Mouse (Mus musculus): ENCODE data around the gene Ptprm. TPM values are rescaled to one million over a fixed set of nuclear protein-coding genes. Genes with fewer than 3 reads are reported as not detected.

The Ptprm gene
- polyA plus RNA-seq, 1 experiment = 4.4 TPM

DNA sequence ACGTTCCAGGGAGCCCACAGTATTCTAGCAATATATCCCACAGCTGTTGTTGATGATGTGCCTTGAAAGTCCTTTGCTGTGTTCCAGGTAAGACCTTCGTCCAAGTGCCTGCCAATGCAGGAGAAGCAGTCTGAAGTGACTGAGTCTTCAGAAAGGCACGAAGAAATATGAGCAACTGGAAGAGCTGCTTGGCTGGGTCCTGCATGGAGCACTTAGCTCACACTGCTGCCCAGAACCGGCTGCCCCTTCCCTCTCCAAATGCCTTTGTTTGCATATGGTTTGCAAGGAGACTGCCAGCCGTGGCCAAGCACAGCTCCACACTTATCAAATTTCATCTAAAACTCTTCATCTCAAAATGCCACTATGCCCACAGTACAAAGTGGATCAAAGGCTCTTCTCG is 337.8 kb downstream of the Ptprm start:
- Histone ChIP-seq H3K36me3 (ENCODE audit: control insufficient read depth, insufficient read depth, low read length) (no peaks in the 10 kb centered on the region), H3K4me1 (replicated peaks; ENCODE audit: control insufficient read depth, insufficient read depth, low read length) (no peaks in the 10 kb centered on the region), H3K27me3 (ENCODE audit: control insufficient read depth, insufficient read depth, low read length) (no peaks in the 10 kb centered on the region), H3K4me3 (ENCODE audit: control insufficient read depth, insufficient read depth, low read length) (no peak overlapping the region), H3K27ac (ENCODE audit: control insufficient read depth, insufficient read depth, low read length) (no peak overlapping the region)
- TF ChIP-seq POLR2A (IDR thresholded peaks at IDR 0.05; ENCODE audit: control insufficient read depth, extremely low read depth, insufficient read depth, low read length, poor library complexity) = no peak
- no peak for TF ChIP-seq CTCF (IDR thresholded peaks at IDR 0.05; ENCODE audit: borderline replicate concordance, control insufficient read depth, extremely low read depth, insufficient read depth, low read length, poor library complexity)
- WGBS = 90% methylated on average over 6 of the region's 6 CpGs
- DNase-seq = no peak

DNA sequence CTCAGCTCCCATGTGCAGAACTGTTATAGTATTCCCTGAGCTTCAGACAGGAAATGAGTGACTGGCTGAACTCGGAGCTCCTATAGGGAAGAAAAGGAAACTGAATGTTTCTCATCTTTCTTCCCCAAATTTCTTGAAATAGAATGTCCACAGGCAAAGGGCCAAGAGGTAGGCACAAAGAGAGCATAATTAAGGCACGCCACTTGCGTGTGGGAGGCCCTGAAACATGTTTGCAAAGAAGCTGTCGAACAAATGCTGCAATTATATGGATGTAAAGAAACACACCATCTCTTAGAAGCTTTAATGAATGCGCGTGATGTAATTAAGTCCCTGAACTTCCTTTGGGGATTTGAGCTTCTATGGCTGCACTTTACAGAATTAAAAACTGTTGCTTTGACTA is 341.0 kb downstream of the Ptprm start:
- DNase-seq = no peak
- H3K27ac ChIP-seq (ENCODE audit: control insufficient read depth, insufficient read depth, low read length) = no peak overlapping the region
- H3K36me3 ChIP-seq (ENCODE audit: control insufficient read depth, insufficient read depth, low read length) = no peaks in the 10 kb centered on the region
- WGBS = 83% methylated on average over 6 of the region's 6 CpGs
- H3K4me3 ChIP-seq (ENCODE audit: control insufficient read depth, insufficient read depth, low read length) = no peak overlapping the region
- H3K27me3 ChIP-seq (ENCODE audit: control insufficient read depth, insufficient read depth, low read length) = no peaks in the 10 kb centered on the region
- TF ChIP-seq CTCF (IDR thresholded peaks at IDR 0.05; ENCODE audit: borderline replicate concordance, control insufficient read depth, extremely low read depth, insufficient read depth, low read length, poor library complexity) = no peak
- no peak for TF ChIP-seq POLR2A (IDR thresholded peaks at IDR 0.05; ENCODE audit: control insufficient read depth, extremely low read depth, insufficient read depth, low read length, poor library complexity)
- no peaks in the 10 kb centered on the region for H3K4me1 ChIP-seq (replicated peaks; ENCODE audit: control insufficient read depth, insufficient read depth, low read length)

DNA sequence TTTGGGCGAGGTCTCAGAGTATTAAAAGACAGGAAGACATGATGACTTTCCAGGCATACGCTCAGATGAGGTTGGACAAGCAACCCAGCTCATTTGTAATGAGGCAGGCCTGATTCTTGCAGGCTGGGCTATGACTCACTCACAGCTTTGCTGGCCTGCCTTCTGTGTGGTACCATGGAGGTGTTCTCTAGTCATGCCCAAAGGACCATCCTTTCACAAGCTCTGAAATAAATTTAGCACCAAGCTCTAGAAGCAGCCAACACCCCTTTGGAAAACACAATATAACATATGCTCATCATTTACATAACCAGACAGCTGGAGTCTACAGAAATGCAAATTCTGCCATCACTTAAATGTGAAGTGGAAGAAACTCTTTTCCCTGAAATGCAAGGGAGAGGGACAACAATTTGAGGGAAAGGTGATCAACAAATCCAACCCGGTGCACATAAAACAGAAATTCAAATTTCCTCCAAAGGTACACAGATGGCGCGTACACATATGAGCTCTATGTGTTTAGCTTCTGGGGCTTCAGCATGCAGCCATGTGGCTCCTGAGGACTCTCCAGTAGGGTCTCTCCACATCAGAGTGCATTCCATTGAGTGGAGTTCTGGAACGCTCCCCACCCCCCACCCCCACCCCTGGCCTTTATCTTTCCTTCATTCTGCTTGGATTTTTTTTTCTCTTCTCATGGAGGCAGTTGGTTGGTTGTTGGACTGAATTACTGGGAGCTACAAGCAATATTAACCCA is 342.2 kb downstream of the Ptprm start:
- TF ChIP-seq POLR2A (IDR thresholded peaks at IDR 0.05; ENCODE audit: control insufficient read depth, extremely low read depth, insufficient read depth, low read length, poor library complexity) (no peak), CTCF (IDR thresholded peaks at IDR 0.05; ENCODE audit: borderline replicate concordance, control insufficient read depth, extremely low read depth, insufficient read depth, low read length, poor library complexity) (no peak)
- Histone ChIP-seq H3K36me3 (ENCODE audit: control insufficient read depth, insufficient read depth, low read length) (no peaks in the 10 kb centered on the region), H3K27ac (ENCODE audit: control insufficient read depth, insufficient read depth, low read length) (no peak overlapping the region), H3K4me1 (replicated peaks; ENCODE audit: control insufficient read depth, insufficient read depth, low read length) (no peaks in the 10 kb centered on the region), H3K4me3 (ENCODE audit: control insufficient read depth, insufficient read depth, low read length) (no peak overlapping the region), H3K27me3 (ENCODE audit: control insufficient read depth, insufficient read depth, low read length) (no peaks in the 10 kb centered on the region)
- DNase-seq = no peak
- WGBS = 96% methylated on average over 6 of the region's 6 CpGs

DNA sequence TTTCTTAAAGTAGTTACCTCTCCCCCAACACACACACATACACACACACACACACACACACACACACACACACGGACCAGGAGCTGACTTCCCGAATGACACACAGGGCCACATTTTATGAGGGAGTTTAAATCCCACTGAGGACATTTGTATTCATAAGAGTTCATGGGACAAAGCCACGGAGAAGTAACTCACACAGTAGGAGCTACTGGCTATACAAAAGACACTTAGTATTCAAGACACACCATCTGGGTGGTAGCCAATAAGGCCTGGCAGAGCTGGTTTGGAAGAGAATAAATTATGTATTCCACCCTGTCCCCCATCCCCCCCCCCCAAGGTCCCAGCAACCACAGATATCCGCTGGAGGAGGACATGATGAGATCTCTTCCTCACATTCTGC is 344.1 kb downstream of the Ptprm start:
- no peak for TF ChIP-seq CTCF (IDR thresholded peaks at IDR 0.05; ENCODE audit: borderline replicate concordance, control insufficient read depth, extremely low read depth, insufficient read depth, low read length, poor library complexity)
- no peak for TF ChIP-seq POLR2A (IDR thresholded peaks at IDR 0.05; ENCODE audit: control insufficient read depth, extremely low read depth, insufficient read depth, low read length, poor library complexity)
- 87% methylated on average over 4 of the region's 4 CpGs for WGBS

DNA sequence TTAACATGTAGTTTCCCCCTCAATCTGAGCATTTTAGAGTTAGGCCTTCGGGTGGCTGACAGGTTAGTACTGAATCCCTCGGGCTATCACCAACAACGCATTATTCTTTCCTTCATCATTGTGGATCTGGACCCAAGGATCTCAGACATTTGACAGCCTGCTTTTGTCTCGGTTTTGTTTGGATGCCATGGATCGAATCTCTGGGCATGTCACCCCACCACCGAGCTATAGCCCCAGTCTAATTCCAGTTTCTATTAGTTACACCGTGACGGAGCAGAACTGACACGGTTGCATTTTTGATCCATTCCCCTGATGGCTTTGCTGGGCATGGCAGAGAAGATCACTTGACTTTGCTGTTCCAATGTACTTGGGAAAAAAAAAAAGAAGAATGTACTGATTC is 346.1 kb downstream of the Ptprm start:
- WGBS = 94% methylated on average over 9 of the region's 9 CpGs
- H3K27ac ChIP-seq (ENCODE audit: control insufficient read depth, insufficient read depth, low read length) = no peak overlapping the region
- TF ChIP-seq CTCF (IDR thresholded peaks at IDR 0.05; ENCODE audit: borderline replicate concordance, control insufficient read depth, extremely low read depth, insufficient read depth, low read length, poor library complexity) (no peak), POLR2A (IDR thresholded peaks at IDR 0.05; ENCODE audit: control insufficient read depth, extremely low read depth, insufficient read depth, low read length, poor library complexity) (no peak)

More for the DNA sequence above, 344.1 kb downstream of the Ptprm start:
- DNase-seq = no peak
- Histone ChIP-seq H3K4me3 (ENCODE audit: control insufficient read depth, insufficient read depth, low read length) (no peak overlapping the region), H3K4me1 (replicated peaks; ENCODE audit: control insufficient read depth, insufficient read depth, low read length) (no peaks in the 10 kb centered on the region), H3K36me3 (ENCODE audit: control insufficient read depth, insufficient read depth, low read length) (no peaks in the 10 kb centered on the region), H3K27me3 (ENCODE audit: control insufficient read depth, insufficient read depth, low read length) (no peaks in the 10 kb centered on the region), H3K27ac (ENCODE audit: control insufficient read depth, insufficient read depth, low read length) (no peak overlapping the region)

DNA sequence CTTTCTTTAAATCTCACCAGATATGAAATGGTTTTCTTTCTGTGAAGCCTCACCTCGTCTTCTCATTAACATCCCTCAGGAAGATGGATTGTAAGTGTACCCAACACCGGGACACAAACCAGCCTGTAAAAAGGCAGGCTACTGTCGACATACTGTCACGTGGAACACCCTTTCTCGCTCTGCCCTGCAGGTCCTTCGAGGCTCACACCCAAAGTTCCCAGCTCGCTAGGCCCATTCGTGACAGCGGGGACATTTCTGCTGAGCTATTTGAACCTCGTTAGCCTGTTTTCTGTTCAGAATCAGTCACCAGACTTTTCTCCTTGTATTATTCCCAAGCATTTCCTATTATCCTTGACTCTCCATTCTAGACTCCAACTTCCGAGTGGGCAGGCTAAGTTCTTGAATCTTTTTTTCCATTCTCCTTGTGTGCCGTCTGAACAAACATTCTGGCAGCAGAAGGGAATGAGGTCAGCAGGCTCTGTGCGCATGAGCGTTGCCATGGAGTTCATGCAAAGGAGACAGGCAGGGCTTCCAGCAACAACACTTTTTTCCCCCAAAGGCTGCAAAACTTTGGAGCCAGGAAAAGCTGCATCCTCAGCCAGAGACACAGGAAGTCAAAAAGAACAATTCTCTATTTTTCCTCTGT is 347.4 kb downstream of the Ptprm start:
- Histone ChIP-seq H3K4me3 (ENCODE audit: control insufficient read depth, insufficient read depth, low read length) (no peak overlapping the region), H3K27me3 (ENCODE audit: control insufficient read depth, insufficient read depth, low read length) (no peaks in the 10 kb centered on the region), H3K4me1 (replicated peaks; ENCODE audit: control insufficient read depth, insufficient read depth, low read length) (no peaks in the 10 kb centered on the region), H3K36me3 (ENCODE audit: control insufficient read depth, insufficient read depth, low read length) (no peaks in the 10 kb centered on the region), H3K27ac (ENCODE audit: control insufficient read depth, insufficient read depth, low read length) (no peak overlapping the region)
- 91% methylated on average over 14 of the region's 14 CpGs for WGBS
- DNase-seq = no peak
- TF ChIP-seq POLR2A (IDR thresholded peaks at IDR 0.05; ENCODE audit: control insufficient read depth, extremely low read depth, insufficient read depth, low read length, poor library complexity) (no peak), CTCF (IDR thresholded peaks at IDR 0.05; ENCODE audit: borderline replicate concordance, control insufficient read depth, extremely low read depth, insufficient read depth, low read length, poor library complexity) (no peak)

More for the DNA sequence above, 346.1 kb downstream of the Ptprm start:
- no peaks in the 10 kb centered on the region for H3K36me3 ChIP-seq (ENCODE audit: control insufficient read depth, insufficient read depth, low read length)
- no peaks in the 10 kb centered on the region for H3K27me3 ChIP-seq (ENCODE audit: control insufficient read depth, insufficient read depth, low read length)
- no peaks in the 10 kb centered on the region for H3K4me1 ChIP-seq (replicated peaks; ENCODE audit: control insufficient read depth, insufficient read depth, low read length)
- no peak for DNase-seq
- H3K4me3 ChIP-seq (ENCODE audit: control insufficient read depth, insufficient read depth, low read length) = no peak overlapping the region

Measured in thymus, adult 2 months (tissue).